Mouse (Mus musculus) forebrain, embryonic 10.5 days (tissue): ENCODE results near the gene Dctd. TPM values are rescaled to one million over a fixed set of nuclear protein-coding genes. Genes with fewer than 3 reads are reported as not detected.

ENCODE experiments used
- DNase-seq: peaks from one replicate; pipeline ENCODE4 v3.0.0-alpha.2; 2017; ENCODE audit warnings: low spot score; ENCODE audit errors: extremely low spot score
- H3K27ac ChIP-seq: fragments of 300-500 bp; sonication (generic); 2 replicates; pipeline ENCODE4 v1.5.1; 2016; ENCODE audit warnings: mild to moderate bottlenecking
- H3K27me3 ChIP-seq: fragments of 300-500 bp; sonication (generic); 2 replicates; pipeline ENCODE4 v1.6.1; 2016; ENCODE audit warnings: mild to moderate bottlenecking; ENCODE audit not compliant: poor library complexity, severe bottlenecking
- H3K36me3 ChIP-seq: fragments of 300-500 bp; sonication (generic); replicated peaks from 2 replicates; pipeline ENCODE4 v1.6.1; 2016; ENCODE audit warnings: mild to moderate bottlenecking, moderate library complexity
- H3K4me1 ChIP-seq: fragments of 300-500 bp; sonication (generic); 2 replicates; pipeline ENCODE4 v1.6.1; 2016
- H3K4me3 ChIP-seq: fragments of 300-500 bp; sonication (generic); 2 replicates; pipeline ENCODE4 v1.5.1; 2016; ENCODE audit warnings: mild to moderate bottlenecking, moderate library complexity
- H3K9me3 ChIP-seq: fragments of 300-500 bp; sonication (generic); 2 replicates; pipeline ENCODE4 v1.6.1; 2016; ENCODE audit warnings: mild to moderate bottlenecking, moderate library complexity
- WGBS: fragments of 180-500 bp; shearing (Covaris S2); methylation state at CpG from one replicate; pipeline ENCODE4 v1.1.7; 2016; 5-methylcytosine and 5-hydroxymethylcytosine counted together
- polyA plus RNA-seq: library from polyadenylated mRNA; unstranded; fragments of >200 nt; fragmentation: Nextera tagmentation; extraction: Ambion mirVana; gene quantifications from 2 replicates; pipeline ENCODE4 v1.2.1, GENCODE M21; 2016

Dctd gene
- polyA plus RNA-seq, 1 experiment from 2014 or later: 50.0 TPM

DNA sequence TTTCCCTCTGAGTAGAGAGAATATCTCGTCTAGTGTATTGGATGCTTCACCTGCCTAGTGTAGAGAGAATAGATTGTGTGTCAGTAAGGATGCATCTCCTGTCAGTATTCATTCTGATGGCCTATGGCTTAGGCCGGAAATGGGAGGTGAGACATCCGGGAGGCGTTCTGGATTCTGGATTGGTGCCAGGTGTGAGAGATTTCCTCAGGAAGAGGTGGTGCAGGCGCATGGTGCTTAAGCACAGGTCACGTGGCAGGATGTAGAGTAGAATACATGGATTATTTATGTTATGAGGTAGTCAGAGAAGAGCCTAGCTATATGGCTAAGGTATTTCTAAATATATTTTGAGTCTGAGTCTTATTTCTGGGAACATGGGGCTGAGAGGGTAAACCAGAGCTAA is 15.7 kb downstream of the Dctd start:
- Histone ChIP-seq H3K36me3 (peaks cover 76% of the 10 kb centered on the region), H3K4me3 (no peak overlapping the region), H3K4me1 (peaks cover 16% of the 10 kb centered on the region), H3K27me3 (no peaks in the 10 kb centered on the region), H3K27ac (no peak overlapping the region), H3K9me3 (peaks cover 14% of the 10 kb centered on the region; the same call in 1 of the 2 replicates)
- DNase-seq: no peak
- WGBS: 94% methylated on average over 6 of the region's 6 CpGs

DNA sequence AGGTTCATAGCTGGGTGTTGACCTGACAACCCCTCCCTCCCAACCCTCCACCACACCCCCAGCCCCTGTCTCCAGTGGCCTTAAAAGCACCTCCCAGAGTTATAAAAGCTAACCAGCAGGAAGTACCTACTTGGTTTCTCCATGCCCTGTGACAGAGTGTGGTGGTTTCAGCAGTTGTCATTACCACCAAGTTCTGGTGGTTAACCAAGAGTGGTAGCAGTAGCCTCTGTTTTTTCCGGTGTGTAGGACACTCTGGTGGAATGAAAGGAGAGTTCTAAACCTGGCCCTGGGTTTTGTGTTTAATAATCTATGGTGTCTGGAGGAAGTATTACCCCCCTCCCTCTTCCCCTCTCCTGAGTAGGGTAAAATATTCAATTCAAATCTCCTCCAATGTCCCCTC is 24.1 kb downstream of the Dctd start:
- Histone ChIP-seq H3K27ac (no peak overlapping the region), H3K27me3 (no peaks in the 10 kb centered on the region), H3K36me3 (peaks cover 68% of the 10 kb centered on the region), H3K4me3 (no peak overlapping the region), H3K9me3 (peaks cover 14% of the 10 kb centered on the region; the same call in 1 of the 2 replicates), H3K4me1 (peaks cover 20% of the 10 kb centered on the region)
- WGBS: 89% methylated on average over 1 of the region's 1 CpGs
- no peak for DNase-seq

DNA sequence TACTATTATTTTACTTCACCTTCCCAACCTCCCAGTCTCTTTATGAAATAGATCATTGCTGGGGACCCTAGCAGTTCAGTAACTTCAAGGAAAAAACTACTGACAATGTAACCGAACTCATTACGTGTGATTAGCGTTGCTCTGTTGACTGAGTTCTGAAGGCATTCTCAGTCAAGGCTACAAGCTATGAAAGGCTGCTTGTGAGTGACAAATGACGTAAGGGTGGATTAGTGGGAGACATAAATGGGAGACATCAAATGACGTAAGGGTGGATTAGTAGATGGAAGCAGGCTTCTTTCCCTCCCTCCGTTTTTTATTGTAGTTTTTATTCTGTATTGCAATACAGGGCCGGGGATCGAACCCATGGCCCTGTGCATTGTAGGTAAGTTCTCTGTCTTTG is 26.0 kb downstream of the Dctd start:
- Histone ChIP-seq H3K4me3 (no peak overlapping the region), H3K27me3 (no peaks in the 10 kb centered on the region), H3K36me3 (peaks cover 67% of the 10 kb centered on the region), H3K27ac (peak overlapping the region; percentile 45; the same call in 1 of the 2 replicates), H3K9me3 (no peaks in the 10 kb centered on the region), H3K4me1 (peaks cover 20% of the 10 kb centered on the region)
- no peak for DNase-seq
- WGBS: 62% methylated on average over 8 of the region's 8 CpGs

GRCm38 (mm10) chr8:48126954-48127353 is 28.1 kb downstream of the Dctd start:
- no peak overlapping the region for H3K4me3 ChIP-seq
- H3K27me3 ChIP-seq: no peaks in the 10 kb centered on the region
- DNase-seq: no peak
- WGBS: 90% methylated on average over 13 of the region's 13 CpGs
- peaks cover 20% of the 10 kb centered on the region for H3K4me1 ChIP-seq
- H3K36me3 ChIP-seq: peaks cover 65% of the 10 kb centered on the region
- no peaks in the 10 kb centered on the region for H3K9me3 ChIP-seq
- H3K27ac ChIP-seq: 0 out of 2 replicates have a peak overlapping the region, but pooled peaks have one; percentile 1

DNA sequence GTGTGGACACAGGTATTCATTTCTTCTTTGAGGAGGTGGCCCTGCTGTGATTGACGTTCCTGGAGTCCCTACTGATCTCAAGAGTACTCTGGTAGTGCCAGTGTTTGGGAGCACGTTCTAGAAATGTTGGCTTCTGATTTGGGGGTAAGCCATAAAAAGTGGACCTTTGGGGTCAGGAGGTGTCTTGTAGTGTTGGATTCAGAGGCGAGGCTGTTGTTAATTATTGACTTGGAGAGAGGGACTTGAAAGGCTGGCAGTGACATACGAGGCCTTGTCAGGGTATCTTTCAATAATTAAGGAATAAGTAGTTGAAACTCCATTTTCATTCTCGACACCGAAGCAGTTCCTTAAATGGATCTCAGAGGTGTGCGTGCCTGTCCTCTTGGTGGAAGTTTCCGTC is 31.4 kb downstream of the Dctd start:
- peaks cover 86% of the 10 kb centered on the region for H3K36me3 ChIP-seq
- no peaks in the 10 kb centered on the region for H3K27me3 ChIP-seq
- no peak overlapping the region for H3K27ac ChIP-seq

DNA sequence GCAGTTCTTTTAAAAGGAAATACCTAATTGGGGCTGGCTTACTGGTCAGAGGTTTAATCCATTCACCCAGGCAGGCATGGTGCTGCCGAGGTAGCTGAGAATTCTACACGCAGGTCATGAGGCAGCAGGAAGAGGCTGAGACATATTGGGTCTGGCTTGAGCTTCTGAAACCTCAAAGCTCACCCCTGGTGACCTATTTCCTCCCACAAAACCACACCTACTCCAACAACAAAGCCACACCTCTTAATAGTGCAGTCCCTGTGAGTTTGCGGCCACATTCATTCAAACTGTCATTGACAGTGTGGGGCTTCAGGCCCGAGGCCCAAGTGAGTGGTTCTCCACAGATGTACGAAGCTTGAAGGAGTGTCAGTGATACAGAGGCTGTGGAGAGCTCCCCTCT is 34.4 kb downstream of the Dctd start:
- Histone ChIP-seq H3K4me3 (no peak overlapping the region), H3K27ac (no peak overlapping the region), H3K27me3 (no peaks in the 10 kb centered on the region), H3K36me3 (peaks cover 86% of the 10 kb centered on the region), H3K9me3 (no peaks in the 10 kb centered on the region), H3K4me1 (no peaks in the 10 kb centered on the region; the same call in 1 of the 2 replicates)
- WGBS: 91% methylated on average over 5 of the region's 5 CpGs
- DNase-seq: no peak

More for the DNA sequence above, 31.4 kb downstream of the Dctd start:
- 88% methylated on average over 8 of the region's 8 CpGs for WGBS
- Histone ChIP-seq H3K4me3 (no peak overlapping the region), H3K4me1 (0 out of 2 replicates have a peak, but pooled peaks cover 7% of the 10 kb centered on the region), H3K9me3 (no peaks in the 10 kb centered on the region)
- DNase-seq: no peak

DNA sequence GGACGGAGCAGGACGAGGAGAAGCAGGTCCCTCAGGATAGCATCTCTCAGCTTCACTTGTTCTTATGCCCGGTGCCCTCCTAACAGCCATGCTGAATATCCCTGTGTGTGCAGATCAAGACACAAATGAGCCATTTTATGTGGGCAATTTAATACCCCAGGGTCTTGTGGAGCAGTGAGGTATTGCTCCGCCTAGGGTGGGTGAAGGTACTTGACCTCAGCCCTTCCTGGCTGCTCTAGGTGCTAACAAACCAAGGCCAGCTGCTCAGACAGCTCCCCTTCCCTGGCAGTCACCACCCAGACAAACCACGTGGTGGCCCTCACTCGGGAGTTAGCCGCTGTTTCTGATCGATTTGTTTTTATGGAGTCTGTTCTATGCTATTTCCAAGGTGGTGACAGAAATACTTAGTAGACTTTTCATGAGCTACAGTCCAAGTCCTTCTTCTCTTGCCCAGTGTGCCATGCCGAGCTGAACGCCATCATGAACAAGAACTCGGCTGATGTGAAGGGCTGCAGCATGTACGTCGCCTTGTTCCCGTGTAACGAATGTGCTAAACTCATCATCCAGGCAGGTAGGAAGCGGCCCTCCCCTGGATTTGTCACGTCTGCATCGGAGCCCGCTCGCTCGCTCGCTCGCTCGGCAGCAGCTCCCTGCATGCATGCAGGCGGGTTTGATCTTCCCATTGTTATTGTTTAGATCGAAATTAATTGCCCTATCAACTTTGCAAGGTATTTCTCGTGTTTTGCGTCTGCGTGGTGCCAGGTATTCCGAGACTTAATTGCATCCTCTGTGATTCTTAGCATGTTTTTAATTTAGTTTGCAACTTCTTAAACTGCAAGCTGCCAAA is 38.1 kb downstream of the Dctd start:
- Histone ChIP-seq H3K4me1 (no peaks in the 10 kb centered on the region; the same call in 1 of the 2 replicates), H3K4me3 (no peak overlapping the region), H3K36me3 (peaks cover 90% of the 10 kb centered on the region), H3K27me3 (no peaks in the 10 kb centered on the region), H3K9me3 (no peaks in the 10 kb centered on the region), H3K27ac (no peak overlapping the region)
- WGBS: 89% methylated on average over 30 of the region's 30 CpGs
- DNase-seq: no peak

DNA sequence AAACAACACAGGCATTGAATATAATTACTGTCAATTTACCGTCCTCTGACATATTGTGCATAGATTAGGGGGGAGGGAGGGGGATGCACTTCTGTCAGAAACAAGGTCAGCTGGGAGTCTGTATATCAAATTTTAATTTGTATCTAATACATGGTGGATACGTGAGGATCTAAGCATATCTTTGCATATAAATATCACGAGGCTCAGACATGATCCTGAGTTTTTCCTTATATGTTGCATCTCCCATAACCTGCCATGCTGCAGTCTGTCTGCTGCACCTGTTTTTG is 38.7 kb downstream of the Dctd start:
- Histone ChIP-seq H3K9me3 (no peaks in the 10 kb centered on the region), H3K4me1 (no peaks in the 10 kb centered on the region; the same call in 1 of the 2 replicates), H3K4me3 (no peak overlapping the region), H3K36me3 (peaks cover 91% of the 10 kb centered on the region), H3K27me3 (no peaks in the 10 kb centered on the region), H3K27ac (no peak overlapping the region)
- no peak for DNase-seq
- WGBS: 86% methylated on average over 3 of the region's 3 CpGs

DNA sequence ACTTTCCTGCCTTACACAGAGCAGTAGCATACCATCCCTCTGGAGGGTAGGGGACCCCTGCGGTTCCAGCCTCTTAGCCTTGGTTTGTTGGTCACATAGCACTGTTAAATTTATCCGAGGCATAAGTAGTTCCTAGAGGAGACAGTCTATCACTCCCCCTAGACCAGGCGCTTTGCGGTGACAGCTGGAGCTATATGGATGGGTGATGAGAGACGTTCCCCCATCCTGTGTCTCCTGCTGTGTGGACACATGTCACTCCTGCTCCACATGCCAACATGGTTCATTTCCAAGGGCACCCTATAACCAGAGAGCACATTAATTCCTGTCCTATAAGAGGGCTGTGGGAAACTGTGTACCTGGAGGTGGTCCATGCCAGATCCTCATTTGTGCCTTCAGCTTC is 42.1 kb downstream of the Dctd start:
- no peak overlapping the region for H3K4me3 ChIP-seq
- H3K27ac ChIP-seq: no peak overlapping the region
- WGBS: 96% methylated on average over 5 of the region's 5 CpGs
- no peaks in the 10 kb centered on the region; the same call in 1 of the 2 replicates for H3K4me1 ChIP-seq
- peaks cover 80% of the 10 kb centered on the region for H3K36me3 ChIP-seq
- no peaks in the 10 kb centered on the region for H3K27me3 ChIP-seq
- no peak for DNase-seq
- no peaks in the 10 kb centered on the region; the same call in 1 of the 2 replicates for H3K9me3 ChIP-seq

DNA sequence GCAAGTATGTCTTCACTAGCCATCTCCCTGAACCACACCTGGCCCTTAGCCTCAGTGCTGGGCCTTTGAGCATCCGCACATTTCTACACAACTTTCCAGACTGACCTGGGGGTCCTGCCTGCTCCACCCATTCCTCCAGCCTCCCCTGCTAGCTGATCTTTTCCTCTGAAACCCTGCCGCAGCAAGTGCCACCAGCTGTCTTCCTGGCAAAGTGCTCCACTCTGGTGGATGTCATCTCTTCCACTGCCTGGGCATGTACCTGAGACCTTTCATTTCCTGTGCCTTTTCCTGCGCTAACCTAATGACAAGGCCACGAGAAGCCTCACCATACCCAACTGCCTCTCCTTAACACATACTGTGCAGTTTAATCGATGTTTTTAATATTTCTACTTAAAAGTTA is 46.9 kb downstream of the Dctd start:
- peaks cover 46% of the 10 kb centered on the region for H3K36me3 ChIP-seq

DNA sequence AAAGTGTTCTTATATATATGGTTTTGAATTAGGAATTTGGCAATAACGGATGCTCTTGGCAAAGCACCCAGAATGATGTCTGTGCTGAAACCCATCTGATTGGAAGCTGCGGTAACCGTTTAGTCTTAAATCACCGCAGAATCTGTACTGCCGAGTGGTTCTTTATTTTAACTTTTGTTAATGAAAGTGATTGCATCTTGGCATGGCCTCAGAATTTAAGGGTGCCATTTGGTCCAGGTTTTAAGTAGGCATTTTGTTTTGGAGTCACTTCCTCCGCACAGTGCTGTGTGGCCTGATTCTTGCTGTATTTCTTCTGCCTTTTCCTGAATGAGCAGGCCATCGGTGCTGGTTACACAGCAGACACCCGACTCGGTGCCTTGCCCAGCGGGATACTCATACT is 47.6 kb downstream of the Dctd start:
- peaks cover 25% of the 10 kb centered on the region for H3K9me3 ChIP-seq
- whole genome bisulfite sequencing: 96% methylated on average over 10 of the region's 10 CpGs
- H3K4me3 ChIP-seq: no peak overlapping the region
- H3K27ac ChIP-seq: no peak overlapping the region
- DNase-seq: no peak
- H3K27me3 ChIP-seq: peaks cover 5% of the 10 kb centered on the region; the same call in 1 of the 2 replicates
- no peaks in the 10 kb centered on the region for H3K4me1 ChIP-seq
- H3K36me3 ChIP-seq: peaks cover 39% of the 10 kb centered on the region

More for the DNA sequence above, 46.9 kb downstream of the Dctd start:
- no peaks in the 10 kb centered on the region for H3K4me1 ChIP-seq
- peaks cover 23% of the 10 kb centered on the region for H3K9me3 ChIP-seq
- H3K4me3 ChIP-seq: no peak overlapping the region
- H3K27me3 ChIP-seq: no peaks in the 10 kb centered on the region
- no peak for DNase-seq
- WGBS: 91% methylated on average over 5 of the region's 5 CpGs
- H3K27ac ChIP-seq: no peak overlapping the region

- Histone ChIP-seq H3K27me3 (peaks cover 43% of the 10 kb centered on the region), H3K4me1 (peaks cover 22% of the 10 kb centered on the region), H3K27ac (0 out of 2 replicates have a peak overlapping the region, but pooled peaks have one; percentile 35), H3K4me3 (no peak overlapping the region), H3K9me3 (peaks cover 25% of the 10 kb centered on the region), H3K36me3 (peaks cover 4% of the 10 kb centered on the region)
- 45% methylated on average over 19 of the region's 19 CpGs for WGBS
- DNase-seq: peak; percentile 24
These were observed 53.3 kb downstream of the Dctd start for GRCm38 (mm10) chr8:48152062-48152738.
